Mouse (Mus musculus): Measurements from ENCODE around the gene Cnn2.
"Not testable (repeated sequence)": the region's sequence is repeated elsewhere in the genome, so short reads cannot be mapped to it uniquely, and the experiment has no call there.

- not testable (repeated sequence) for TF ChIP-seq FLI1 (IDR thresholded peaks at IDR 0.05; ENCODE audit: low read length); GATA1 (IDR thresholded peaks at IDR 0.05; ENCODE audit: borderline replicate concordance, low read length)
Measured at GRCm38 (mm10) chr10:80041409-80042060, 53.2 kb downstream of the Cnn2 start.

Data from megakaryocyte, embryonic 14.5 days (primary cell).